Mouse (Mus musculus) thymus, postnatal 25 days (tissue): ENCODE data around the gene Pet2.

Source experiments
- DNase-seq: peaks from one replicate; pipeline ENCODE4 v3.0.0; 2022

Gene Pet2

DNA sequence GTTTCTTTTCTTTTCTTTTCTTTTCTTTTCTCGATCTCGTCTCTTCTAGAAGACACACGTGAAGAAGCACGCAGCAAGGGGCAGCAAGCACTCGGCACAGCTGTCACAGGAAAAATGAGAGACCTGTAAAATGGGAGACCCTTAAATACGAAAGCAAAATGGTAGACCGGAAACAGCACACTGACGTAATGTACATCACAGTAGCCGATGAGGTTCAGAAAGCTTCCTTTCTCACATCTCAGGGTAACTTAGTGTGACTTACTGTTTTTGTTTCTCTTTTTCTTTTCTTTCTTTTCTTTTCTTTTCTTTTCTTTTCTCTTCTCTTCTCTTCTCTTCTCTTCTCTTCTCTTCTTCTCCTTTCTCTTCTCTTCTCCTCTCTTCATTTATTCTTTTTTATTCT lies at the start of gene Pet2:
Pet2 (minus strand) TSS at position 101 of the 400 bp plus-strand sequence.
- DNase-seq = no peak
